Mouse (Mus musculus) cortical plate, adult 2 months (tissue): ENCODE measurements at regions not wholly inside any gene's neighbourhood (a gene's known extent, or its start where the extent isn't known, plus 50 kb on each side); places are given as distances from the start of the nearest gene placed in this dataset.

Experiments used
- CTCF ChIP-seq: fragments of 200-500 bp; IDR thresholded peaks from 2 replicates; pipeline ENCODE4 v1.5.1; 2011; ENCODE audit warnings: mild to moderate bottlenecking, control low read depth, low read length; ENCODE audit not compliant: insufficient read depth; ENCODE audit errors: extremely low read depth
- POLR2A ChIP-seq: fragments of 200-500 bp; IDR thresholded peaks from 2 replicates; pipeline ENCODE4 v1.6.1; 2011; ENCODE audit warnings: mild to moderate bottlenecking, low read length, control low read depth; ENCODE audit not compliant: insufficient read depth; ENCODE audit errors: extremely low read depth

- no peak for TF ChIP-seq POLR2A
- TF ChIP-seq CTCF: no peak
Observed at GRCm38 (mm10) chr2:160044591-160044990, 289.4 kb downstream of the Gm826 start.
